In genomic region chr14:24003450-24004381, GRCm38 (mm10) we compare ENCODE assay signal across 8 mouse cellular contexts. TPM values are rescaled to one million over a fixed set of nuclear protein-coding genes. Genes with fewer than 3 reads are reported as not detected.
A peak's percentile ranks its signal among the peaks of the same experiment; 100 is the strongest.
DNase-seq lines count a peak whose midpoint lies in the region; ATAC-seq and TF ChIP-seq lines count a peak whose summit lies in the region.

No protein-coding gene starts in this region.

- no peak overlapping the region for H3K27ac ChIP-seq in lung, embryonic 14.5 days (ENCODE audit: low read depth)
- no peak overlapping the region for H3K27ac ChIP-seq in embryonic facial prominence, embryonic 13.5 days
- no peak overlapping the region for H3K27ac ChIP-seq in liver, postnatal 0 days (ENCODE audit: low read depth)

- H3K9me3 ChIP-seq in lung, embryonic 14.5 days (ENCODE audit: low read depth, low read length), result no peaks in the 10 kb centered on the region
- no peaks in the 10 kb centered on the region for H3K9me3 ChIP-seq in embryonic facial prominence, embryonic 13.5 days
- H3K9me3 ChIP-seq in liver, postnatal 0 days (ENCODE audit: low read length), result no peaks in the 10 kb centered on the region

- H3K36me3 ChIP-seq in lung, embryonic 14.5 days (ENCODE audit: insufficient read depth), result no peaks in the 10 kb centered on the region
- no peaks in the 10 kb centered on the region for H3K36me3 ChIP-seq in embryonic facial prominence, embryonic 13.5 days
- H3K36me3 ChIP-seq in liver, postnatal 0 days (replicated peaks; ENCODE audit: insufficient read depth, low read length), result no peaks in the 10 kb centered on the region

- peak overlapping the region; percentile 63 for H3K4me3 ChIP-seq in lung, embryonic 14.5 days (ENCODE audit: low read depth, low read length)
- H3K4me3 ChIP-seq in embryonic facial prominence, embryonic 13.5 days, result peak overlapping the region; percentile 60
- H3K4me3 ChIP-seq in liver, postnatal 0 days (ENCODE audit: low read depth, low read length), result peak overlapping the region; percentile 36

- no peak for TF ChIP-seq CTCF in lung, embryonic 14.5 days (IDR thresholded peaks at IDR 0.05; ENCODE audit: low read depth)
- no peak for TF ChIP-seq CTCF in liver, postnatal 0 days (IDR thresholded peaks at IDR 0.05; ENCODE audit: low read depth)

- under 1% methylated on average over 76 of the region's 85 CpGs for WGBS in lung, embryonic 14.5 days
- under 1% methylated on average over 69 of the region's 85 CpGs for WGBS in embryonic facial prominence, embryonic 13.5 days
- 2% methylated on average over 44 of the region's 85 CpGs for WGBS in liver, postnatal 0 days (ENCODE audit: insufficient replicate concordance)

- peaks cover 67% of the 10 kb centered on the region for H3K27me3 ChIP-seq in lung, embryonic 14.5 days (ENCODE audit: insufficient read depth, low read length)
- H3K27me3 ChIP-seq in embryonic facial prominence, embryonic 13.5 days, result peaks cover 78% of the 10 kb centered on the region
- H3K27me3 ChIP-seq in liver, postnatal 0 days (ENCODE audit: insufficient read depth, low read length), result peaks cover 61% of the 10 kb centered on the region

- peak overlapping the region; percentile 50 for H3K9ac ChIP-seq in lung, embryonic 14.5 days
- H3K9ac ChIP-seq in embryonic facial prominence, embryonic 13.5 days, result peak overlapping the region; percentile 77
- no peak overlapping the region for H3K9ac ChIP-seq in liver, postnatal 0 days (replicated peaks)

- peak; percentile 52 for ATAC-seq in lung, embryonic 14.5 days (ENCODE audit: insufficient read depth)
- ATAC-seq in embryonic facial prominence, embryonic 13.5 days (ENCODE audit: insufficient number of reproducible peaks, insufficient read depth, low FRiP score, low TSS enrichment, low read depth), result peak; percentile 27; the same call in 1 of the 2 replicates
- ATAC-seq in liver, postnatal 0 days, result no peak
- no peak for ATAC-seq in megakaryocyte progenitor cell, adult 5-6 weeks (replicated peaks; ENCODE audit: poor library complexity)

- intact Hi-C loops in heart, postnatal 14 days (cut with DNase I), result no loop called here

- no peaks in the 10 kb centered on the region for H3K4me1 ChIP-seq in lung, embryonic 14.5 days (ENCODE audit: insufficient read depth)
- peaks cover 13% of the 10 kb centered on the region for H3K4me1 ChIP-seq in embryonic facial prominence, embryonic 13.5 days
- no peaks in the 10 kb centered on the region for H3K4me1 ChIP-seq in liver, postnatal 0 days (ENCODE audit: insufficient read depth)

- peak overlapping the region; percentile 98 for H3K4me2 ChIP-seq in lung, embryonic 14.5 days
- H3K4me2 ChIP-seq in embryonic facial prominence, embryonic 13.5 days, result peak overlapping the region; percentile 94
- H3K4me2 ChIP-seq in liver, postnatal 0 days (ENCODE audit: low read depth, low read length), result peak overlapping the region; percentile 71

- no peak for TF ChIP-seq EP300 in liver, postnatal 0 days (IDR thresholded peaks at IDR 0.05; ENCODE audit: low read depth)

- DNase-seq in lung, embryonic 14.5 days, result peak; percentile 51
- no peak for DNase-seq in lung, postnatal 25 days (ENCODE audit: low spot score)
- DNase-seq in heart, postnatal 14 days, result peak; percentile 7 to 20
- peak; percentile 78 for DNase-seq in layer of hippocampus, adult 9-11 months
- DNase-seq in liver, postnatal 0 days, result peak; percentile 24
- peak; percentile 73 for DNase-seq in retina, postnatal 1 day

RNA-seq across cellular contexts. Expression of gene Kcnma1, which starts 10.6 kb away (rescaled TPM):
- 1.5 and 2.2 TPM in 2 replicates for polyA plus RNA-seq in lung, embryonic 14.5 days (2014; fragmentation: Nextera tagmentation; extraction: Ambion mirVana)
- 2.5 and 4.0 TPM in 2 replicates for polyA plus RNA-seq in embryonic facial prominence, embryonic 13.5 days (2015; fragmentation: Nextera tagmentation; extraction: Ambion mirVana)
- under 1 TPM; 0.39 to 0.98 TPM for total RNA-seq in heart, postnatal 14 days (2021)
- polyA plus RNA-seq in liver, postnatal 0 days (2015; fragmentation: Nextera tagmentation; extraction: Ambion mirVana), result 0.04 and 0.08 TPM in 2 replicates
- total RNA-seq in megakaryocyte progenitor cell, adult 5-6 weeks (2015), result not detected in 2 replicates
- not detected in 2 replicates for total RNA-seq in megakaryocyte progenitor cell, adult 5-6 weeks (2017)

Comparison
In these comparisons a context has a peak if more than half of its experiments do, and no peak if none do; other contexts are left out.
1. ATAC-seq: peak in lung, embryonic 14.5 days (single experiment) and embryonic facial prominence, embryonic 13.5 days (single experiment); none in liver, postnatal 0 days (single experiment) and megakaryocyte progenitor cell, adult 5-6 weeks (single experiment).
2. Peak in every context shown above with its lines, with median percentiles within 50 percentile points of each other: H3K4me2 ChIP-seq and H3K4me3 ChIP-seq.